ENCODE assay signal across 24 mouse cellular contexts in genomic region chr8:78171351-78171750, GRCm38 (mm10). TPM values are rescaled to one million over a fixed set of nuclear protein-coding genes. Genes with fewer than 3 reads are reported as not detected.
"Had no signal": no experiment of that assay in that cellular context is flagged by ENCODE, and none has a peak within 500 bp of the region (broad histone marks: within the 10 kb centered on the region; RNA-seq: fewer than 3 reads in every experiment).

No protein-coding gene starts in this region.

- H3K36me3 ChIP-seq: limb, embryonic 10.5 days; limb, embryonic 13.5 days; liver, embryonic 12.5 days; liver, embryonic 15.5 days; lung, embryonic 15.5 days; midbrain, embryonic 10.5 days; midbrain, embryonic 13.5 days; neural tube, embryonic 12.5 days; neural tube, embryonic 15.5 days; stomach, embryonic 15.5 days had no signal

- ATAC-seq: liver, embryonic 12.5 days; midbrain, embryonic 13.5 days had no signal

- H3K9me3 ChIP-seq: limb, embryonic 10.5 days; liver, embryonic 12.5 days; liver, embryonic 15.5 days; lung, embryonic 15.5 days; midbrain, embryonic 13.5 days; neural tube, embryonic 15.5 days; stomach, embryonic 15.5 days had no signal

- H3K27ac ChIP-seq: limb, embryonic 10.5 days; limb, embryonic 13.5 days; liver, embryonic 12.5 days; liver, embryonic 15.5 days; lung, embryonic 15.5 days; midbrain, embryonic 10.5 days; midbrain, embryonic 13.5 days; neural tube, embryonic 12.5 days; neural tube, embryonic 15.5 days; stomach, embryonic 15.5 days had no signal

- H3K4me1 ChIP-seq: limb, embryonic 10.5 days; limb, embryonic 13.5 days; liver, embryonic 12.5 days; liver, embryonic 15.5 days; lung, embryonic 15.5 days; megakaryocyte, embryonic 14.5 days; midbrain, embryonic 10.5 days; midbrain, embryonic 13.5 days; neural tube, embryonic 12.5 days; neural tube, embryonic 15.5 days; stomach, embryonic 15.5 days had no signal

- H3K9ac ChIP-seq: limb, embryonic 13.5 days; liver, embryonic 12.5 days; liver, embryonic 15.5 days; lung, embryonic 15.5 days; midbrain, embryonic 13.5 days; neural tube, embryonic 12.5 days; neural tube, embryonic 15.5 days; stomach, embryonic 15.5 days had no signal

- H3K27me3 ChIP-seq: limb, embryonic 13.5 days; liver, embryonic 12.5 days; liver, embryonic 15.5 days; lung, embryonic 15.5 days; megakaryocyte, embryonic 14.5 days; midbrain, embryonic 13.5 days; neural tube, embryonic 12.5 days; neural tube, embryonic 15.5 days; stomach, embryonic 15.5 days had no signal

- DNase-seq: kidney, adult 18-20 months; kidney, adult 9 months; kidney, postnatal 36 days; liver; lung, adult 18-20 months; lung, postnatal 10 days; lung, postnatal 36 days; right cerebral cortex, adult 18-20 months; right cerebral cortex, postnatal 25 days; spleen, adult 18-20 months; thymus, postnatal 25 days had no signal

- H3K4me3 ChIP-seq: limb, embryonic 10.5 days; limb, embryonic 13.5 days; liver, embryonic 12.5 days; liver, embryonic 15.5 days; lung, embryonic 15.5 days; megakaryocyte, embryonic 14.5 days; midbrain, embryonic 10.5 days; midbrain, embryonic 13.5 days; neural tube, embryonic 12.5 days; neural tube, embryonic 15.5 days; stomach, embryonic 15.5 days had no signal

- H3K4me2 ChIP-seq: limb, embryonic 13.5 days; liver, embryonic 12.5 days; liver, embryonic 15.5 days; lung, embryonic 15.5 days; midbrain, embryonic 13.5 days; neural tube, embryonic 12.5 days; neural tube, embryonic 15.5 days; stomach, embryonic 15.5 days had no signal

RNA-seq across cellular contexts. Expression of gene Ttc29, which starts 41.7 kb away (rescaled TPM):
- total RNA-seq: left cerebral cortex, adult 18-20 months had no signal
- polyA plus RNA-seq: kidney, embryonic 16.5 days; limb, embryonic 10.5 days; liver, embryonic 12.5 days; liver, embryonic 15.5 days; midbrain, embryonic 10.5 days; neural tube, embryonic 12.5 days had no signal
